Mouse (Mus musculus): ENCODE results near the gene Gm5475. TPM values are rescaled to one million over a fixed set of nuclear protein-coding genes. Genes with fewer than 3 reads are reported as not detected.
A peak's percentile ranks its signal among the peaks of the same experiment; 100 is the strongest.

Gene Gm5475
- polyA plus RNA-seq, 1 experiment from 2014 or later, result not detected

DNA sequence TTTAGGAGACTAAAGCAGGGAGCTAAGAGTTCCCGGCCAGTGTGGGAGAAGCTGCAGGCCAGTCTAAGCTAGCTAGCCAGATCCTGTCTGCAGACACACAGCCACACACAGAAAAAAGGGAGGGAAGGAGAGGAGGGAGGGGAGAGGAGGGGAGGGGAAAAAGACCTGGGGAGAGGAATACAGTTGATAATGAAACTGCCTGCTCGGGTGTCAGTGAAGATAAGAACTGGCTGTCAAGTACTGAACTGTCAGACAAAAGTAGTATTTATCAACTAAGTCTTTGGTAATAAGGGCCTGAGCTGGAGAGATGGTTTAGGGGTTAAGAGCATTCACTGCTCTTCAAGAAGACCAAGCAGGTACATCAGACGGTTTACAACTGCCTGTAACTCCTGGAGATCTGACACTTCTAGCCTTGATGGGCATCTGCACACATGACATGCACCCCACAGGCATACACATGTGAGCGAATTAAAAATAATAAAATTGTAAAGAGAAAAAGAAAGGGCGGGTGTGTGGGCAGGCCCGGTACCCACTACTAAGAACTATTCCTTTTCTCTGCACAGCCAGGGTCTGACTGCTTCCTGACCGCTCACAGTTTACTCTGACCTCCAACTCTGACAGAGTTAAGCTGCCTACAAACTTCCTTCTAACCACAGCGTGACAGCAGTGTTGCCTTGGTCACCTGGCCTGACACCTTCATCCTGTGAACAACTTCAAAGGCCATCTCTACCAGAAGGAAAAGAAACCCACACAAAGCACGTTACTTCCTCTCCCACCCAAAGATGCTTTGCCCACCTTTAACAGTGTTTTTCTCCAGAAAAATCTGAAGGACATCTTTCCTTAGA is 1.8 kb upstream of the Gm5475 start:
- H3K4me1 ChIP-seq (ENCODE audit: control insufficient read depth, insufficient read depth, low read length), result peaks cover 12% of the 10 kb centered on the region
- H3K9ac ChIP-seq (ENCODE audit: low read length), result no peak overlapping the region; the same call in 1 of the 2 replicates
- H3K4me2 ChIP-seq (ENCODE audit: low read length), result no peak overlapping the region

GRCm38 (mm10) chr15:100421059-100421757 is 739 bp upstream of the Gm5475 start:
- DNase-seq (ENCODE audit: low spot score) (no peak), ATAC-seq (no peak)
- peak overlapping the region; percentile 69 for H3K4me2 ChIP-seq (ENCODE audit: low read length)
- H3K27ac ChIP-seq (ENCODE audit: low read depth, low read length), result no peak overlapping the region
- H3K4me3 ChIP-seq (ENCODE audit: low read depth, low read length), result peak overlapping the region; percentile 93; the same call in 1 of the 2 replicates
- WGBS, result 48% methylated on average over 8 of the region's 8 CpGs
- H3K27me3 ChIP-seq (replicated peaks; ENCODE audit: control insufficient read depth, insufficient read depth, low read length), result peaks cover 23% of the 10 kb centered on the region
- peak overlapping the region; percentile 17; the same call in 1 of the 2 replicates for H3K9ac ChIP-seq (ENCODE audit: low read length)
- H3K4me1 ChIP-seq (ENCODE audit: control insufficient read depth, insufficient read depth, low read length), result peaks cover 12% of the 10 kb centered on the region
- no peaks in the 10 kb centered on the region for H3K36me3 ChIP-seq (ENCODE audit: control insufficient read depth, insufficient read depth, low read length)
- no peaks in the 10 kb centered on the region for H3K9me3 ChIP-seq (replicated peaks; ENCODE audit: control insufficient read depth, low read length)

More for the DNA sequence above, 1.8 kb upstream of the Gm5475 start:
- Histone ChIP-seq H3K36me3 (ENCODE audit: control insufficient read depth, insufficient read depth, low read length) (no peaks in the 10 kb centered on the region), H3K27ac (ENCODE audit: low read depth, low read length) (no peak overlapping the region), H3K9me3 (replicated peaks; ENCODE audit: control insufficient read depth, low read length) (no peaks in the 10 kb centered on the region), H3K27me3 (replicated peaks; ENCODE audit: control insufficient read depth, insufficient read depth, low read length) (peaks cover 18% of the 10 kb centered on the region), H3K4me3 (ENCODE audit: low read depth, low read length) (no peak overlapping the region)
- DNase-seq (ENCODE audit: low spot score) (no peak), ATAC-seq (no peak)
- 68% methylated on average over 9 of the region's 9 CpGs for WGBS

DNA sequence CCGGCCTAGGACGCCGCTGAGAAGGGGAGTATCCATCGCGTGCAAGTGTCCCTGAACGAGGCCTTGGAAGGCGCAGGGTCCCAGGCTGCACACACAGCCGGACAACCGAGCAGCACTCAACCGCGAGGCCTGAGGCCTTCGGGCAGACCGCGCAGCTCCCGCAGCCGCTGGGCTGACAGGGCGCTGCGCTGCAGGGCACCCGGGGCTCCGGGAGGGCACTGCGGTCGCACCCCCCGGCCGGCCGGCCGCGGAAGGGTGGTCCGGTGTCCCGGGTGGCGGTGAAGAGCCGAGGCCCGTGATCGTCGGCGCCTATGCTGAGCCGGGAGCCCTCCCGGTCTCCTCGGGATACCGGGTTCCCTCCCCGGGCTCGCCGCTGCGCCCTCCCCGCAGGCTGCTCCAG is 529 bp downstream of the Gm5475 start:
- Histone ChIP-seq H3K9ac (ENCODE audit: low read length) (peak overlapping the region; percentile 85), H3K4me1 (ENCODE audit: control insufficient read depth, insufficient read depth, low read length) (peaks cover 12% of the 10 kb centered on the region), H3K27me3 (replicated peaks; ENCODE audit: control insufficient read depth, insufficient read depth, low read length) (peaks cover 23% of the 10 kb centered on the region), H3K4me2 (ENCODE audit: low read length) (peak overlapping the region; percentile 69), H3K27ac (ENCODE audit: low read depth, low read length) (no peak overlapping the region), H3K4me3 (ENCODE audit: low read depth, low read length) (peak overlapping the region; percentile 93), H3K36me3 (ENCODE audit: control insufficient read depth, insufficient read depth, low read length) (no peaks in the 10 kb centered on the region), H3K9me3 (replicated peaks; ENCODE audit: control insufficient read depth, low read length) (no peaks in the 10 kb centered on the region)
- ATAC-seq (peak; percentile 73), DNase-seq (ENCODE audit: low spot score) (peak; percentile 33)
- WGBS, result under 1% methylated on average over 33 of the region's 44 CpGs

DNA sequence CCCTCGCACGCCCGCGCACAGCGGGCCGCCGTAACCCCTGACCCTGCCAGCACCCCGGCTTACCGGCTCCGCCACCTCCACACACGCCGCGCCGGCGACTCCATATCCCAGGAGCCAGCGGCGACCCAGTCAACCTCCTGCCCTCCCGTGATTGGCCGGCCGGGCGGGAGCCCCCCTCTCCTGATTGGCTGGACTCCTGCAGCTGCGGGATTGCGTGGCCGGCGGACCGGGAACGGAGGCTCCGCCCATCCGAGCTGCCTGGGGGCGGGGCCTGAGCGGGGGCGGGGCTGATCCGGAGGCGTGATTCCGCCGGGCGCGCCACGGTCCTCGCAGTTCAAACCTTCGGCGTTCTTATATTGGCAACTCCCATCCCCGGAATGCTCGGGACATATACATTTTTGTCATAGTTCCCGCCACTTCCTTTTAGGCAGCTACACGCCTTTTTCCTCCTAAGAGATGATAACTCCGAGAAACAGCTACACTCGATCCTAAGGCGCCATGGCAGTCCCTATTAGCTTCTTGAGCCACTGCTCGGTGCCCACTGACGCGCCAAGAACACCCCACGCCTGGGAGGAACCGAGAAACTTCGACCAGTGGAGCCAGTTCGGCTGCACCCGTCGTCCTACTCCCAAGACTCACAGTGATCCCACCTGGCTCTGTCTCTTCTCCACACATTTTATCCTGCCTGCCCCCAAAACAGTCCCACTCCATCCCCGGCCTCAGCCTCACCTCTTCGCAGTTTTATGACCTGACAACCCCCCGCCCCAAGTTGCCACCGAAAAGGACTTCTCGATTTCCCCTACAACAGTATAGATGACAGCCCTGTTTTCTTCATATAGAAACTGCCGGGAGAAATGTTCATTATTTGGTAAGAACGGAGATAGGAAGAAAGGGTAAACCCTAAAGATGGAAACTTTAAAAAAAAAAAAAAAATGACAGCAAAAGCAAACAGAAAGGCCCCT is 1.2 kb downstream of the Gm5475 start:
- WGBS, result 1% methylated on average over 64 of the region's 65 CpGs
- peaks cover 12% of the 10 kb centered on the region for H3K4me1 ChIP-seq (ENCODE audit: control insufficient read depth, insufficient read depth, low read length)
- H3K9ac ChIP-seq (ENCODE audit: low read length), result peak overlapping the region; percentile 85
- peak overlapping the region; percentile 93 for H3K4me3 ChIP-seq (ENCODE audit: low read depth, low read length)
- DNase-seq (ENCODE audit: low spot score) (peak; percentile 97), ATAC-seq (peak; percentile 99)
- peak overlapping the region; percentile 69 for H3K4me2 ChIP-seq (ENCODE audit: low read length)
- peaks cover 23% of the 10 kb centered on the region for H3K27me3 ChIP-seq (replicated peaks; ENCODE audit: control insufficient read depth, insufficient read depth, low read length)
- no peaks in the 10 kb centered on the region for H3K36me3 ChIP-seq (ENCODE audit: control insufficient read depth, insufficient read depth, low read length)
- no peak overlapping the region for H3K27ac ChIP-seq (ENCODE audit: low read depth, low read length)
- H3K9me3 ChIP-seq (replicated peaks; ENCODE audit: control insufficient read depth, low read length), result no peaks in the 10 kb centered on the region

- no peak overlapping the region for H3K27ac ChIP-seq (ENCODE audit: low read depth, low read length)
- H3K27me3 ChIP-seq (replicated peaks; ENCODE audit: control insufficient read depth, insufficient read depth, low read length), result peaks cover 23% of the 10 kb centered on the region
- no peak for ATAC-seq
- 3% methylated on average over 14 of the region's 14 CpGs for WGBS
- H3K4me2 ChIP-seq (ENCODE audit: low read length), result peak overlapping the region; percentile 69
- peaks cover 12% of the 10 kb centered on the region for H3K4me1 ChIP-seq (ENCODE audit: control insufficient read depth, insufficient read depth, low read length)
- H3K9ac ChIP-seq (ENCODE audit: low read length), result peak overlapping the region; percentile 10; the same call in 1 of the 2 replicates
- peak overlapping the region; percentile 93 for H3K4me3 ChIP-seq (ENCODE audit: low read depth, low read length)
- H3K9me3 ChIP-seq (replicated peaks; ENCODE audit: control insufficient read depth, low read length), result no peaks in the 10 kb centered on the region
- DNase-seq (ENCODE audit: low spot score), result peak; percentile 18
- no peaks in the 10 kb centered on the region for H3K36me3 ChIP-seq (ENCODE audit: control insufficient read depth, insufficient read depth, low read length)
These were observed 2.0 kb downstream of the Gm5475 start for GRCm38 (mm10) chr15:100423916-100424315.

DNA sequence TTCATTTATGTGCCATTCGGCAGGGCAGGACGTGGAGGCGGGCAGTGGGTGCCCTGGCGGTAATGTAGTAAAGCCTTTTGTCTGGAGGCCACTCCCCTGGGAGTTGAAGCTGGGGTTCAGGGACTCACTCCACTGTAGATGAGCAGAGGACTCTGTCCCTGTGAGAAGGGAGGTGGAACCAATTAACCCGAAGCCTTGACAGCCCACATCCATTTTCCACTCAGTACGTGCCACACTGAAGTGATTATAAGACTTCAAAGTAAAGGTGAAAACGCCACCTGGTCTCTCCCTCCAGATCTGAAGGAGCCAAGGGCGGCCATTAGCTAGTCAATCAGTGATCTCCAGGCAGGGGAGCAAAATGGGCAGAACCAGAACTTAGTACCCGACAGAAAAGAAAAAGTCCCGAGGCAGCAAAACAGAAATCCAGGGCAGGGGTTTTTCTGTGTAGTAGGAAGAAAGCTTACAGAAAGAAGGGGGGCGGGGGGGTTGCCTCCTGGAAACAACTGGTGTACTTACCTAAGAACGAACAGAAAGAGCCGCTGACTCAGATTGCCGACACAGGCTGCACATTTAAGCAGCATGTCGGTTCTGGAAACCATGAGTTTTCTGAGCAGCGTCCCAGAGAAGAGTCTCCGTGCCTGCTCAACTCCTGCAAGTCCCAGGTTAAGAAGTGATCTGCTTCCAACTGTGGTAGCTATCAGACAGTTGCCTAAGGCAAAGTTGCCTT is 2.6 kb downstream of the Gm5475 start, which contains the start of gene Slc11a2:
Slc11a2 (minus strand) TSS at position 677 of the 727 bp plus-strand sequence.
- H3K4me3 ChIP-seq (ENCODE audit: low read depth, low read length), result peak within 1 kb of the TSS; percentile 93
- H3K36me3 ChIP-seq (ENCODE audit: control insufficient read depth, insufficient read depth, low read length), result no peaks in the 10 kb centered on the region
- DNase-seq (ENCODE audit: low spot score), result no peak
- peaks cover 23% of the 10 kb centered on the region for H3K27me3 ChIP-seq (replicated peaks; ENCODE audit: control insufficient read depth, insufficient read depth, low read length)
- WGBS, result 22% methylated on average over 17 of the region's 17 CpGs
- H3K4me1 ChIP-seq (ENCODE audit: control insufficient read depth, insufficient read depth, low read length), result peaks cover 12% of the 10 kb centered on the region
- H3K27ac ChIP-seq (ENCODE audit: low read depth, low read length), result no peak within 1 kb of the TSS
- peak within 1 kb of the TSS; percentile 69 for H3K4me2 ChIP-seq (ENCODE audit: low read length)
- no peaks in the 10 kb centered on the region for H3K9me3 ChIP-seq (replicated peaks; ENCODE audit: control insufficient read depth, low read length)
- no peak for ATAC-seq
- H3K9ac ChIP-seq (ENCODE audit: low read length), result peak within 1 kb of the TSS; percentile 10; the same call in 1 of the 2 replicates

DNA sequence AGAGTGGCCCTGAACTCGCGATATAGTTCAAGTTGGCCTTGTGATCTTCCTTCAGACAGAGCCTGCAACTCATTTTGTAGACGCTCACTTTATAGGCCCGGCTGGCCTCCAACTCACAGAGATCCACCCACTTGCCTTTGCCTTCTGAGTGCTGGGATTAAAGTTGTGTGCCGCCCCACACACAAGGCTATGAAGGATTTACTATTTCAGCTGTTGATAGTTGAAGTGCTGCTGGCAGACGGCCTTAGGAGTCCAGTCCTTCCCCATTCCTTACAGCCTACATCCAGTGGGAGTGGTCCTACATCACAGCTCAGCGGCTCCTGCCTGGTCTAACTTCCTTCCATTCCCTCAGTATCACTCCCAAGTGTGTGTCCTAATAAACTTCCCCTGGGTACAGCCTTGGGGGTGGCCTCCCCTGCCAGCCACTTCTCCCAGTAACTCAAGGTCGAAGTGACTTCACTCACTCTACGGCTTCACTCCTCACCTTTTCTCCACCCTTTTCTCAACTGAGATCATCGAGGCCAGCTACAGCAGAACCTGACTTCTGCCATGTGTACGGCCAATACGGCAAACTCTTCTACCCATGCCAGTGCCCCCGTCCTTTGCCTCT is 6.5 kb downstream of the Gm5475 start:
- ATAC-seq, result no peak
- 85% methylated on average over 13 of the region's 13 CpGs for WGBS
- no peaks in the 10 kb centered on the region for H3K9me3 ChIP-seq (replicated peaks; ENCODE audit: control insufficient read depth, low read length)

More for the DNA sequence above, 6.5 kb downstream of the Gm5475 start:
- H3K4me1 ChIP-seq (ENCODE audit: control insufficient read depth, insufficient read depth, low read length), result peaks cover 6% of the 10 kb centered on the region
- DNase-seq (ENCODE audit: low spot score), result no peak
- no peak overlapping the region for H3K27ac ChIP-seq (ENCODE audit: low read depth, low read length)
- peaks cover 23% of the 10 kb centered on the region for H3K27me3 ChIP-seq (replicated peaks; ENCODE audit: control insufficient read depth, insufficient read depth, low read length)
- H3K4me2 ChIP-seq (ENCODE audit: low read length), result no peak overlapping the region
- H3K9ac ChIP-seq (ENCODE audit: low read length), result no peak overlapping the region
- no peaks in the 10 kb centered on the region for H3K36me3 ChIP-seq (ENCODE audit: control insufficient read depth, insufficient read depth, low read length)
- no peak overlapping the region for H3K4me3 ChIP-seq (ENCODE audit: low read depth, low read length)
